Mouse (Mus musculus) cerebellum, adult 2 months (tissue): Measurements from ENCODE around the gene 4931409K22Rik. TPM values are rescaled to one million over a fixed set of nuclear protein-coding genes. Genes with fewer than 3 reads are reported as not detected.

ENCODE experiments used
- DNase-seq, 2 experiments: peaks; one replicate each; pipeline ENCODE4 v3.0.0; 2021
- H3K27ac ChIP-seq: fragments of 200-500 bp; 2 replicates; pipeline ENCODE4 v1.5.1; 2012; ENCODE audit warnings: low read length, control low read depth, inconsistent platforms; ENCODE audit not compliant: insufficient read depth
- H3K27me3 ChIP-seq: fragments of 200-500 bp; 2 replicates; pipeline ENCODE4 v1.6.1; 2012; ENCODE audit warnings: inconsistent platforms, mild to moderate bottlenecking, low read length, moderate library complexity; ENCODE audit not compliant: control insufficient read depth, insufficient read depth
- H3K4me1 ChIP-seq: fragments of 200-500 bp; 2 replicates; pipeline ENCODE4 v1.6.1; 2011; ENCODE audit warnings: low read length; ENCODE audit not compliant: control insufficient read depth, insufficient read depth
- H3K4me3 ChIP-seq: fragments of 200-500 bp; replicated peaks from 2 replicates; pipeline ENCODE3; 2011; ENCODE audit warnings: mild to moderate bottlenecking, low read depth, low read length, control low read depth; ENCODE audit not compliant: insufficient read depth
- CTCF ChIP-seq: fragments of 200-500 bp; IDR thresholded peaks from 2 replicates; pipeline ENCODE4 v1.5.1; 2011; ENCODE audit warnings: low read depth, mild to moderate bottlenecking, control low read depth, low read length, moderate library complexity, borderline replicate concordance; ENCODE audit not compliant: insufficient read depth
- POLR2A ChIP-seq: fragments of 200-500 bp; IDR thresholded peaks from 2 replicates; pipeline ENCODE4 v1.6.1; 2011; ENCODE audit warnings: low read length, control low read depth, borderline replicate concordance; ENCODE audit not compliant: insufficient read depth
- WGBS: fragments of 180-500 bp; shearing (Covaris S2); methylation state at CpG from one replicate; pipeline ENCODE4 v1.1.7; 2018; 5-methylcytosine and 5-hydroxymethylcytosine counted together
- polyA plus RNA-seq: library from polyadenylated mRNA; depleted of rRNA; stranded (reverse); fragments of >200 nt; gene quantifications from 2 replicates; pipeline ENCODE4 v1.2.3, GENCODE M21; 2012

4931409K22Rik gene
- polyA plus RNA-seq, 1 experiment = not detected

GRCm38 (mm10) chr5:24591268-24591721 is 34.7 kb upstream of the 4931409K22Rik start:
- WGBS = 44% methylated on average over 23 of the region's 23 CpGs
- TF ChIP-seq POLR2A = no peak
- TF ChIP-seq CTCF = no peak
- H3K4me3 ChIP-seq = no peak overlapping the region
- no peaks in the 10 kb centered on the region for H3K27me3 ChIP-seq
- no peak overlapping the region for H3K27ac ChIP-seq
- DNase-seq = no peak
- H3K4me1 ChIP-seq = peaks cover 15% of the 10 kb centered on the region

GRCm38 (mm10) chr5:24589511-24590500 is 33.2 kb upstream of the 4931409K22Rik start:
- TF ChIP-seq POLR2A = no peak
- no peak for TF ChIP-seq CTCF

GRCm38 (mm10) chr5:24587200-24587577 is 30.6 kb upstream of the 4931409K22Rik start:
- Histone ChIP-seq H3K27ac (peak overlapping the region; percentile 52), H3K4me3 (peak overlapping the region; percentile 84), H3K27me3 (no peaks in the 10 kb centered on the region), H3K4me1 (peaks cover 13% of the 10 kb centered on the region)
- 13% methylated on average over 4 of the region's 4 CpGs for WGBS
- no peak for DNase-seq
- no peak for TF ChIP-seq POLR2A
- TF ChIP-seq CTCF = no peak

More at GRCm38 (mm10) chr5:24589511-24590500, 33.2 kb upstream of the 4931409K22Rik start:
- WGBS = 85% methylated on average over 20 of the region's 20 CpGs
- no peak overlapping the region for H3K4me3 ChIP-seq
- H3K27me3 ChIP-seq = no peaks in the 10 kb centered on the region
- no peak overlapping the region for H3K27ac ChIP-seq
- H3K4me1 ChIP-seq = peaks cover 13% of the 10 kb centered on the region
- DNase-seq = no peak

- H3K27me3 ChIP-seq = no peaks in the 10 kb centered on the region
- DNase-seq = peak; percentile 80 to 81
- peaks cover 13% of the 10 kb centered on the region for H3K4me1 ChIP-seq
- TF ChIP-seq POLR2A (peak; percentile 60; the same call in 1 of the 2 replicates), CTCF (no peak)
- peak within 1 kb of the TSS; percentile 84 for H3K4me3 ChIP-seq
- peak within 1 kb of the TSS; percentile 52 for H3K27ac ChIP-seq
- WGBS = under 1% methylated on average over 43 of the region's 43 CpGs
These were observed 30.1 kb upstream of the 4931409K22Rik start, which contains the start of gene Chpf2 for GRCm38 (mm10) chr5:24586547-24587199. Chpf2 (plus strand) TSS chr5:24586741.

- H3K4me1 ChIP-seq = peaks cover 13% of the 10 kb centered on the region
- WGBS = 9% methylated on average over 8 of the region's 8 CpGs
- TF ChIP-seq POLR2A (no peak), CTCF (no peak)
- no peaks in the 10 kb centered on the region for H3K27me3 ChIP-seq
- peak overlapping the region; percentile 21; the same call in 1 of the 2 replicates for H3K27ac ChIP-seq
- peak overlapping the region; percentile 84 for H3K4me3 ChIP-seq
- no peak for DNase-seq
These were observed 29.5 kb upstream of the 4931409K22Rik start for GRCm38 (mm10) chr5:24586106-24586505.

- H3K27me3 ChIP-seq = no peaks in the 10 kb centered on the region
- no peak for DNase-seq
- 68% methylated on average over 6 of the region's 6 CpGs for WGBS
- no peak overlapping the region for H3K27ac ChIP-seq
- H3K4me3 ChIP-seq = no peak overlapping the region
- H3K4me1 ChIP-seq = no peaks in the 10 kb centered on the region
- TF ChIP-seq CTCF = no peak
- no peak for TF ChIP-seq POLR2A
These were observed 21.7 kb upstream of the 4931409K22Rik start for GRCm38 (mm10) chr5:24578109-24578963.

- TF ChIP-seq POLR2A = peak; percentile 88
- TF ChIP-seq CTCF = no peak
These were observed 20.7 kb upstream of the 4931409K22Rik start, which contains the start of gene Abcf2 for GRCm38 (mm10) chr5:24577183-24577929. Abcf2 (minus strand) TSS chr5:24577467.

More at GRCm38 (mm10) chr5:24577183-24577929, 20.7 kb upstream of the 4931409K22Rik start, which contains the start of gene Abcf2:
- peak; percentile 100 for DNase-seq
- no peaks in the 10 kb centered on the region for H3K4me1 ChIP-seq
- peak within 1 kb of the TSS; percentile 63 for H3K27ac ChIP-seq
- no peaks in the 10 kb centered on the region for H3K27me3 ChIP-seq
- under 1% methylated on average over 48 of the region's 48 CpGs for WGBS
- peak within 1 kb of the TSS; percentile 86 for H3K4me3 ChIP-seq
